Mouse (Mus musculus) cortical plate, adult 2 months (tissue): Measurements from ENCODE around the gene Hhipl1.

Source experiments
- CTCF ChIP-seq: fragments of 200-500 bp; IDR thresholded peaks from 2 replicates; pipeline ENCODE4 v1.5.1; 2011; ENCODE audit warnings: mild to moderate bottlenecking, control low read depth, low read length; ENCODE audit not compliant: insufficient read depth; ENCODE audit errors: extremely low read depth
- POLR2A ChIP-seq: fragments of 200-500 bp; IDR thresholded peaks from 2 replicates; pipeline ENCODE4 v1.6.1; 2011; ENCODE audit warnings: mild to moderate bottlenecking, low read length, control low read depth; ENCODE audit not compliant: insufficient read depth; ENCODE audit errors: extremely low read depth

DNA sequence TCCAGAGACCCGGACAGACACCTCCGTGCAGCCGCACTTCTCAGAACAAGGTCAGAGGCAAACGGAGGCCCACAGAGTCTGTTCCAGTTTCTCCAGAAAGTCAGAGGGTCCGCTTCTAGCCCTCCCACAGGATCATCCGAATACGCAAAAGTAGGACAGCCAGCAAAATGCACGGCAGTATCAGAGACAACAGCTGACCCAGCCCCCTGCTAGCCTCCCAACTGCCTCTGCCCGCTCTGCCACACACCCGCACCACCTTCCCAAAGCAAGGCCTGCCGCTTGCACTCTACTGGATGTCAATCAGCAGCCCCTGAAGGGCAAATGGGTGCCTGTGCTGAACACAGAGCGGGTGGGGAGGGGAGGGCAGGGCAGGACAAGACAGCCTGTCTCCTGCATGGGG, 45.1 kb upstream of the Hhipl1 start:
- TF ChIP-seq CTCF, result no peak
- TF ChIP-seq POLR2A, result no peak
